Mouse (Mus musculus): ENCODE measurements around the gene Zfyve28. TPM values are rescaled to one million over a fixed set of nuclear protein-coding genes. Genes with fewer than 3 reads are reported as not detected.

Gene Zfyve28
- total and polyA plus RNA-seq, 2 experiments from 2014 or later, result 3.0 to 10.1 TPM

- Histone ChIP-seq H3K4me3 (ENCODE audit: low read length) (no peak overlapping the region), H3K36me3 (ENCODE audit: insufficient read depth, low read length) (no peaks in the 10 kb centered on the region), H3K4me2 (ENCODE audit: low read depth, low read length) (no peak overlapping the region), H3K27me3 (ENCODE audit: insufficient read depth, low read length) (no peaks in the 10 kb centered on the region), H3K27ac (no peak overlapping the region), H3K4me1 (ENCODE audit: insufficient read depth, low read length) (no peaks in the 10 kb centered on the region), H3K9ac (replicated peaks; ENCODE audit: low read length) (no peak overlapping the region), H3K9me3 (ENCODE audit: low read length) (no peaks in the 10 kb centered on the region)
- DNase-seq (ENCODE audit: low spot score) (no peak), ATAC-seq (no peak)
- no peak for TF ChIP-seq CTCF (IDR thresholded peaks at IDR 0.05; ENCODE audit: low read depth)
- 90% methylated on average over 4 of the region's 4 CpGs for WGBS
These were observed 68.2 kb downstream of the Zfyve28 start for GRCm38 (mm10) chr5:34220001-34220400.

GRCm38 (mm10) chr5:34218672-34219071, 69.6 kb downstream of the Zfyve28 start:
- Histone ChIP-seq H3K9me3 (ENCODE audit: low read length) (no peaks in the 10 kb centered on the region), H3K9ac (replicated peaks; ENCODE audit: low read length) (no peak overlapping the region), H3K4me1 (ENCODE audit: insufficient read depth, low read length) (no peaks in the 10 kb centered on the region), H3K27me3 (ENCODE audit: insufficient read depth, low read length) (no peaks in the 10 kb centered on the region), H3K27ac (no peak overlapping the region), H3K36me3 (ENCODE audit: insufficient read depth, low read length) (no peaks in the 10 kb centered on the region), H3K4me2 (ENCODE audit: low read depth, low read length) (no peak overlapping the region), H3K4me3 (ENCODE audit: low read length) (no peak overlapping the region)
- no peak for ATAC-seq
- DNase-seq (ENCODE audit: low spot score), result no peak
- 76% methylated on average over 5 of the region's 5 CpGs for WGBS
- no peak for TF ChIP-seq CTCF (IDR thresholded peaks at IDR 0.05; ENCODE audit: low read depth)

DNA sequence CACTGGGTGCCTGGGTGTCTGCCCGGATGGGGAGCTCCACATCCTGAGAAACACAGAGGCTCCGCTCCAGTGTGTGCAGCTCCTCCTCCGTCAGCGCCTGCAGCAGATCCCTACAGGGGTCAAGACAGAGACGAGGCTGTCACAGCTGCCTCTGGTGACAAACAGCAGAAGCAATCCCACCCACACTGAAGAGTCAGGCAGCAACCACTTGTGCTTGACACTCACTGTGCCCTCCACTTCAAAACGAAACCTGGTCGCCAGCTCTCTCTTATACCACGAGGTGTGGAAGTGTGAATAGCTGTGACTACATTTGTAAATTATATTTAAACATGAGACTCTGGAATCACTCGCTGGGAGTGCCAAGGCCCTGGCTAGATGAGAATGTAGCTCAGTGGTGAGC, 70.5 kb downstream of the Zfyve28 start:
- H3K27me3 ChIP-seq (ENCODE audit: insufficient read depth, low read length), result no peaks in the 10 kb centered on the region
- H3K4me2 ChIP-seq (ENCODE audit: low read depth, low read length), result no peak overlapping the region
- no peak for TF ChIP-seq CTCF (IDR thresholded peaks at IDR 0.05; ENCODE audit: low read depth)
- H3K27ac ChIP-seq, result no peak overlapping the region
- ATAC-seq, result no peak
- no peak for DNase-seq (ENCODE audit: low spot score)
- no peaks in the 10 kb centered on the region for H3K4me1 ChIP-seq (ENCODE audit: insufficient read depth, low read length)
- H3K4me3 ChIP-seq (ENCODE audit: low read length), result no peak overlapping the region
- H3K9me3 ChIP-seq (ENCODE audit: low read length), result no peaks in the 10 kb centered on the region
- 67% methylated on average over 9 of the region's 9 CpGs for WGBS
- H3K36me3 ChIP-seq (ENCODE audit: insufficient read depth, low read length), result no peaks in the 10 kb centered on the region
- H3K9ac ChIP-seq (replicated peaks; ENCODE audit: low read length), result no peak overlapping the region

- TF ChIP-seq CTCF (IDR thresholded peaks at IDR 0.05; ENCODE audit: low read depth), result no peak
- Histone ChIP-seq H3K9ac (replicated peaks; ENCODE audit: low read length) (no peak overlapping the region), H3K36me3 (ENCODE audit: insufficient read depth, low read length) (no peaks in the 10 kb centered on the region), H3K27ac (no peak overlapping the region), H3K9me3 (ENCODE audit: low read length) (no peaks in the 10 kb centered on the region), H3K4me1 (ENCODE audit: insufficient read depth, low read length) (no peaks in the 10 kb centered on the region), H3K4me2 (ENCODE audit: low read depth, low read length) (no peak overlapping the region), H3K4me3 (ENCODE audit: low read length) (no peak overlapping the region), H3K27me3 (ENCODE audit: insufficient read depth, low read length) (no peaks in the 10 kb centered on the region)
- DNase-seq (ENCODE audit: low spot score), result no peak
- 72% methylated on average over 7 of the region's 7 CpGs for WGBS
- ATAC-seq, result no peak
These were observed 72.2 kb downstream of the Zfyve28 start for GRCm38 (mm10) chr5:34216025-34216424.

GRCm38 (mm10) chr5:34213659-34214058, 74.6 kb downstream of the Zfyve28 start:
- Histone ChIP-seq H3K27ac (no peak overlapping the region), H3K4me1 (ENCODE audit: insufficient read depth, low read length) (no peaks in the 10 kb centered on the region), H3K36me3 (ENCODE audit: insufficient read depth, low read length) (no peaks in the 10 kb centered on the region), H3K9me3 (ENCODE audit: low read length) (no peaks in the 10 kb centered on the region), H3K9ac (replicated peaks; ENCODE audit: low read length) (no peak overlapping the region), H3K27me3 (ENCODE audit: insufficient read depth, low read length) (no peaks in the 10 kb centered on the region), H3K4me2 (ENCODE audit: low read depth, low read length) (no peak overlapping the region), H3K4me3 (ENCODE audit: low read length) (no peak overlapping the region)
- DNase-seq (ENCODE audit: low spot score) (no peak), ATAC-seq (no peak)
- no peak for TF ChIP-seq CTCF (IDR thresholded peaks at IDR 0.05; ENCODE audit: low read depth)
- 76% methylated on average over 8 of the region's 8 CpGs for WGBS

- Histone ChIP-seq H3K4me2 (ENCODE audit: low read depth, low read length) (no peak overlapping the region), H3K9ac (replicated peaks; ENCODE audit: low read length) (no peak overlapping the region), H3K4me1 (ENCODE audit: insufficient read depth, low read length) (no peaks in the 10 kb centered on the region), H3K27me3 (ENCODE audit: insufficient read depth, low read length) (no peaks in the 10 kb centered on the region), H3K9me3 (ENCODE audit: low read length) (no peaks in the 10 kb centered on the region), H3K36me3 (ENCODE audit: insufficient read depth, low read length) (no peaks in the 10 kb centered on the region), H3K4me3 (ENCODE audit: low read length) (no peak overlapping the region), H3K27ac (no peak overlapping the region)
- TF ChIP-seq CTCF (IDR thresholded peaks at IDR 0.05; ENCODE audit: low read depth), result peak; percentile 95
- peak; percentile 74 for ATAC-seq
- peak; percentile 84 for DNase-seq (ENCODE audit: low spot score)
- WGBS, result 4% methylated on average over 1 of the region's 1 CpGs
These were observed 78.0 kb downstream of the Zfyve28 start for GRCm38 (mm10) chr5:34210279-34210678.

DNA sequence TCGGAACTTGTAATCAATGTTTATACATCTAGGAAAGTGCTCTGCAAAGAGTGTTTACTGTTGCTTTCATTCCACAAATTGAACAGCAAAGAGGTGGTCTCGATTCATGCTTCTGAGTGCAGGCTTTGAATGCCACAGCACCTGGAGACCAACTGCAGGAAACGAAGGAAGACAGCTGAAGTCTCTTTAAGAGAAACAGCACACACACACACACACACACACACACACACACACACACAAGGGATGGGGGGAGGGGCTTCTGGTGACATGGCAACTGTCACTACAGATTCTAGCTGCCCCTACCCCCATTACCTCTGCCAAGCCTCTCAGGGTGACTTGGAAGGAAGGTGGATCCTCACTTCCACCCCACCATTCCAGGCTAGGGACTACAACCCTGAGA, 80.7 kb downstream of the Zfyve28 start:
- WGBS, result 64% methylated on average over 3 of the region's 3 CpGs
- no peaks in the 10 kb centered on the region for H3K27me3 ChIP-seq (ENCODE audit: insufficient read depth, low read length)
- no peak overlapping the region for H3K4me3 ChIP-seq (ENCODE audit: low read length)
- H3K27ac ChIP-seq, result no peak overlapping the region
- no peak for ATAC-seq
- no peak for TF ChIP-seq CTCF (IDR thresholded peaks at IDR 0.05; ENCODE audit: low read depth)
- no peaks in the 10 kb centered on the region; the same call in 1 of the 2 replicates for H3K4me1 ChIP-seq (ENCODE audit: insufficient read depth, low read length)
- H3K36me3 ChIP-seq (ENCODE audit: insufficient read depth, low read length), result no peaks in the 10 kb centered on the region
- H3K9me3 ChIP-seq (ENCODE audit: low read length), result no peaks in the 10 kb centered on the region
- H3K4me2 ChIP-seq (ENCODE audit: low read depth, low read length), result no peak overlapping the region
- DNase-seq (ENCODE audit: low spot score), result no peak
- H3K9ac ChIP-seq (replicated peaks; ENCODE audit: low read length), result no peak overlapping the region; the same call in 1 of the 2 replicates

All from hindbrain, postnatal 0 days (tissue).